Mouse (Mus musculus): ENCODE measurements around the gene Lgals1.
"Not testable (repeated sequence)": the region's sequence is repeated elsewhere in the genome, so short reads cannot be mapped to it uniquely, and the experiment has no call there.

Gene Lgals1

DNA sequence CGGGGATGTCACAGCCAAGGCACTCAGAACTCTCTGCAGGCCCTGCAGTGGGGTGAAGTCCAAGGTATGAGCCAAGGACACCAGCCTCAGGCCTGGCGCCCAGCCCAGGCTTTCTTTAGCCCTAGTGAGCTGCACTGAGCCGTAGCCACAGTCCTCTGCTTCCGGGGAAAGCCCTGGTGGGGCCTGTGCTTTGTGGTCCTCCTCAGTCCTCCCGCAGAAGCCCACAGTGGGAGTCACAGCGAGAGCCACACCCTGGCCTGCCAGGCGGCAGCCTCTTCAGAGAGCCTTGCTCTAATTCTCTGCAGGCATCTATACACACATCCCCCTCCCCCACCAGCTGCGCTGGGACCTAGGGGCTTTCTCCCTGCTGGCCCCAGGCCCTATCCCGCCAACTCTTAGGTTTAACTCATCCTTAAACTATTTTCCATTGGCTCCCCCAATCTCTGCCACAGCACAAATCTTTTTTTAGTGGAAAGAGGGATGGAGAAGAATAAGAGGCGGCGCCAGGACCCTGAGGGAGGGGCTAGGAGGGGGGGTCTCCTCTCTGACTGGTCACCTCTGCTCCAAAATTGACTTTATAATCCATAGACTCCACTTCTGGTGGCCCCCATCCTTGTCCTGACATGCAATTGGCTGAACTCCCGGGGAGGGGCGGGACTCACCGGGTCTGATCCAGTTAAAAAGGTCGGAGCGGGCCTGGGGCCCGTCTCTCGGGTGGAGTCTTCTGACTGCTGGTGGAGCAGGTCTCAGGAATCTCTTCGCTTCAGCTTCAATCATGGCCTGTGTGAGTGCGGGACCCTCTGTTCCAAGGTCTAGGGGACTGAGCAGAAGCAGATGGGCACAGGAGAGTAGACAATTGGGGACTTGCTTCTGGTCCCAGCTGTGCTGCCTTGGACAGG, at the start of gene Lgals1:
TSS of gene Lgals1 (plus strand) at position 705 of the 899 bp plus-strand sequence.
- peak; percentile 80 for DNase-seq (ENCODE audit: low spot score)

- peak; percentile 94 for DNase-seq (ENCODE audit: low spot score)
Observed at GRCm38 (mm10) chr15:78876991-78877809, 49.3 kb upstream of the Lgals1 start, which contains the start of gene Gga1. Gga1 (plus strand) TSS chr15:78877190.

- DNase-seq (ENCODE audit: low spot score): no peak
Observed at GRCm38 (mm10) chr15:78877810-78878390, 48.6 kb upstream of the Lgals1 start.

DNA sequence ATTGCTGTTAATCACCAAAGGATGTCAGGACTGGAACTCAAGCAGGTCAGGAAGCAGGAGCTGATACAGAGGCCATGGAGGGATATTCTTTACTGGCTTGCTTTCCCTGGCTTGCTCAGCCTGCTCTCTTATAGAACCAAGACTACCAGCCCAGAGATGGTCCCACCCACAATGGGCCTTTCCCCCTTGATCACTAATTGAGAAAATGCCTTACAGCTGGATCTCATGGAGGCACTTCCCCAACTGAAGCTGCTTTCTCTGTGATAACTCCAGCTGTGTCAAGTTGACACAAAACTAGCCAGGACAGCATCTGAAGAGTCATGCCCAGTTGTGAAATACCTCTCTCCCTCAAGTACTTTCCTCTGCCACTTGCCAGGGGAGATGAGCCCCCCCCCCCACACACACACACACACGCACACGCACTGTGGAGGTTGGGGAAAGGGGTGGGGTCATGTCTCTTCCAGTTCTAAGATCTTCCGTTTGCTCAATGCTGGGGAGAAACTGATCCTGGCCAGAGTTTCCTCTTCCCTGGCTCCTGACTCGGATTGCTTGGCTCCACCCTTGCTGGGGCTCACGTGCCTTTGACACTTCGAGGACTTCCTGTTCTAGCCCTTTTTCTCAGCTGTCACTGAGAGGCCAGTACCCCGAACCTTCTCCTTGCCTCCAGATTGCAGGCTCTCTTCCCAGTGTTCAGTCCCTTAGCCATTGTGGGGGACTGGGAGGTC, 47.6 kb upstream of the Lgals1 start:
- not testable (repeated sequence) for DNase-seq (ENCODE audit: low spot score)

GRCm38 (mm10) chr15:78880432-78880831, 46.1 kb upstream of the Lgals1 start:
- no peak for DNase-seq (ENCODE audit: low spot score)

- DNase-seq (ENCODE audit: low spot score): no peak
Observed at GRCm38 (mm10) chr15:78881828-78882227, 44.7 kb upstream of the Lgals1 start.

- peak; percentile 70 for DNase-seq (ENCODE audit: low spot score)
Observed at GRCm38 (mm10) chr15:78889401-78889853, 37.1 kb upstream of the Lgals1 start.

DNA sequence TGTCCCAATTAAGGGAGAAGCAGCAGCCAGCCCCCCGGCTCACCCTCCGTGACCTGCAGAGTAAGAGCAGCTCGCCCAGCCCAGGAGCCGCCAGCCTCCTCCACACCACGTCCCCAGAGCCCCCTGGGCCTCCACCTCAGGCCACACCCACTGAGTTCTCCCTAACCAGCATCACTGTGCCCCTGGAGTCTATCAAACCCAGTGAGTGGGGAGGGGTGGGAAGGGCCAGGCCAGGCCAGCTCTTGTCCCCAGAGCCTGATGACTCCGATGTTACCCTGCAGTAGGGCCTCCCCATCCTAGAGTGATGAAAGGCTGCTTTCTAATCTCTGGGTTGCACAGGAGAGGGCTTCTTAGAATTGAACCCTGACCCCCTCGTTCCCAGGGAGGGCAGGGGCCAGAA, 34.1 kb upstream of the Lgals1 start:
- no peak for DNase-seq (ENCODE audit: low spot score)

DNA sequence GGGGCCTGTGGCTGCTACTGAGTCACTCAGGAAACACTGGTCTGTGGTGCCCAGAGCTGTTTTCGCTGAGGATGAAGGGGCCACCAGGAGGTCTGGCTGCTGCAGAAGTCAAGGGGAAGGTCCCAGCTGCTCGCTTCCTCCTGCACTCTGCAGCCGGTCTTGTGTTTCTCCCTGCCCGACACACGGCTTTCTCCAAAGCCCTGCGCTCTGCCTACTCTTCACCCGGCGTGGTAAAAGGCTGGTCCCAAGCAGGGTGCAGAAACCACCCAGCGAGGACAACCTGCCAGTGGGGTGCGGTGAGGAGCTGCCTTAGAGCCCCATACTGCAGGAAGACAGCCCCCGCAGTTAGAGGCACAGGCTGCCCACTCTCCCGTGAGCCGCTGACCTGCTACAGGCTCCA, 31.8 kb upstream of the Lgals1 start:
- no peak for DNase-seq (ENCODE audit: low spot score)

GRCm38 (mm10) chr15:78895741-78896140, 30.8 kb upstream of the Lgals1 start:
- DNase-seq (ENCODE audit: low spot score): no peak

- peak; percentile 69 for DNase-seq (ENCODE audit: low spot score)
Observed at GRCm38 (mm10) chr15:78896149-78896548, 30.4 kb upstream of the Lgals1 start.

DNA sequence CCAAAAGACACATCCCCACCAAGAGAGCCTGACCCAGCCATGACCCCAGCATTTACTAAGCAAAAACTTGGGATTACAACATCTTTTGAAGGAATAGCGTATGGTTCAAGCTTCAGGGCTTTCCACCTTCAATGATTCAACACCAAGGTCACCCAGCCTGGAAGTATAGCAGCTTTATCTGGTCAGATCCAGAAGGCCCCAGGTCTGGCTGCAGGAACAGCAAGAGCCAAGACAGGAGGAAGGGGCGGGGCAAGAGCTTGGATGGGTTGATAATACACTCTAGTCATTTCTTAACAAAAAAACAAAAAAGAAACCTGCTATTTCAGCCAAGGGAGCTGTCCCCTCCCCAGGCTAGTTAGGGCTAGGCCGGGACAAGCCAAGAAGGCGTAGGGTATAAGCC, 29.0 kb upstream of the Lgals1 start:
- peak; percentile 67 for DNase-seq (ENCODE audit: low spot score)

DNA sequence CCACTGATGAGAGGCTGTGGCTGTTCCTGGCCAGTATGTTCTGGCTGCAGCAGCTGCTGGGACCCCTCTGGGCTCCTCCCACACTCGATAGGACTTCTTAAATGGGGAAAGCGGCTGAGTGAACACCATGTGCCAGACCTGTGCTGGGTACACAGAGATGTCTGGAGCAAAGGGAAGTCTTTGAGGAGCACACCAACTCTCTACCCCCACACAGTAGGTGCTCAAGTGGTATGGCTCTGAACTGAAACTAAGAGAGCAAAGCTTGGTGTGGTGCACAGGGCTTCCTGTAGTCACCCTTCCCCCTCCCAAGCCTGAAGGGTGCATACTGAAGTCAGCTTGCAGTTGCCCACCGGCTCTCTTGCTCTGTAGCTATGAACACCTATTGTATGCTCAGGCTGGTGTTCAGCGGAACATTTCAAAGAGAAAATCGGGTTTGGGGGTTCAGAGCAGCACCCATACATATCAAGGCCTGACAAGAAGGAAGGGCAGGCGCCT, 28.0 kb upstream of the Lgals1 start:
- no peak for DNase-seq (ENCODE audit: low spot score)

DNA sequence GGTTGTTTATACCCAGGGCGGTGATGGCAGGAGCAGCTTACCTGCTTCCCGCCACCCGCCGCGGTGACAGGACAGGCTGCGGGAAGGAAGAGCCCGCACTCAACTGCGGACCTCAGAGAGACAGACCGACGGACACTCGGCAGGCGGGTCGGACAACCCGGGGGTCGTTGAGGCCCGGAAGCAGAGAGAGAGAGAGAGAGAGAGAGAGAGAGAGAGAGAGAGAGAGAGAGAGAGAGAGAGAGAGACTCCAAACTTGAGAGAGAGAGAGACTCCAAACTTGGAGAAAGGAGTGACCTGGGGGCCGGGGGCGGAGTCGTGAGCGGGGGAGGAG, 27.2 kb upstream of the Lgals1 start, which contains the start of gene Gm49510:
TSS of gene Gm49510 (plus strand) at position 259 of the 331 bp plus-strand sequence.
- peak; percentile 85 for DNase-seq (ENCODE audit: low spot score)

- no peak for DNase-seq (ENCODE audit: low spot score)
Observed at GRCm38 (mm10) chr15:78899740-78900584, 26.6 kb upstream of the Lgals1 start, which contains the start of gene Sh3bp1. Sh3bp1 (plus strand) TSS chr15:78899768.

- DNase-seq (ENCODE audit: low spot score): no peak
Observed at GRCm38 (mm10) chr15:78900585-78901421, 25.7 kb upstream of the Lgals1 start.

DNA sequence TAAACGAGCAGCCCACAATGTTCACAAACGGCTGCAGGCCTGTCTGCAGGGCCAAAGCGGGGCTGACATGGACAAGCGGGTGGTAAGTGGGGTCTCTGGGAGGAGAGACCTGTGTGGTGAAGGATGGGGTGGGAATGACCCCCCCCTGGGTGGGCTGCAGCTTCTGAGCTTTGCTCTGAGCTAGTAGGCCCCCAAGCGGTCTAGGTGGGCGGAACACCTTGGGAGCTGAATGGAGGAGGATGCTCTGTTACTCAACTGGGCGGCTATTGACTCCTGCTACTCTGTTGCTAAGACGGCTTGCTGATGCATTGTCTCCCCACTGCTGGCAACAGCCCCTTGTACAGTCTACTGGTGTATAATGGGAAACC, 25.1 kb upstream of the Lgals1 start:
- DNase-seq (ENCODE audit: low spot score): no peak

DNA sequence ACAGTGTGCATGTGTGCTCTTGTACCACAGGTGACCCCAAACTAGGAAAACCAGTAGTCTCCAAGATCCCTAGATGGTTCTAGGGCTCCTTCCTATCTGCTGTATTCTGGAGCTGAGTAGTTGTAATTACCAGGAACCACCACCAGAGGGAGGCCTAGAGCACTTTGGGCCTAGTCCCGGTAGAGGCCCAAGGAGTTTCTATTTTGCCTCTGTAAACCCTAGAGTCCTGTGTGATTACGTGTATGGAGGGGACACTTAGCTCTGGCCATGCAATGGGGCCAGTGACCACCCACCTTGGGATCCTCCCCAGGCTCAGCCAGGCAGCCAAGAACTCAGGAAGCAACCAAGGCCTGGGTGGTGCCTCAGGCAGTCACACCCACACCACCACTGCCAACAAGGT, 23.3 kb upstream of the Lgals1 start:
- DNase-seq (ENCODE audit: low spot score): no peak

DNA sequence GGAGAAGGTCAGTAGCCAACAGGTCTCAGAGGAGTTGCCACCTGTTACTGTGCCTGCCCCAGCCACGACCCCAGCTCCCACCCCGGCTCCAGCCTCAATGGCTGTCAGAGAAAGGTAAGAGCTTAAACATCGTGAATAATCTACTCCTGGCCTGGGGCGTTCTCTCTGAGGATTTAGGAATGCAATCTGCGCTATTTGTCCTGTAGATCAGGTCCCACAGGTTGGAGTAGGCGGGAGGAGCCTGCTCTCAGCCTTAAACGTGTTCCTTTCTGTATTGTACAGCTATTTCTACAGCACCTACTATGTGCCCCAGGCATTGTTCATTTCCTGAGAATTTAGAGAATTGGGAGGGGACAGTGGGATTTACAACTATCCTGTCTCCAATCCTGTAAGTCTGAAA, 18.1 kb upstream of the Lgals1 start:
- no peak for DNase-seq (ENCODE audit: low spot score)

DNA sequence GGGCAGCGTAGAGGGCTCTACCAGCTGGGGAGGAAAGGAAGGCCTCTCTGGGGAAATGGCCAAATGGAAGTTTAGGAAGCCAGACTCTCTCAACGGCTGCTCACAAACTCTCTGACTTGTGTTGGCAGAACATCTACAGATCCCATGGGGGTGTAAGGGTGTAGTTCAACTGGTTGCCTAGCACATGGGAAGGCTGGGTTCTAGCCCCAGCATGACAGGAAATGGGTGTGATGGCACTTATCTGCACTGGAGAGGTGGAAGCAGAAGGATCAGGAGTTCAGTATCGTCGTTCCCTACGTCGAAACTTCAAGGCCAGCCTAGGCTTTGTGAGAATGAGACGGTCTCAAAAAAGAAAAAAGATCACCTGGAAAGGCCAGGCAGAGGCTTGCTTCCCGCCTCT, 17.5 kb upstream of the Lgals1 start:
- DNase-seq (ENCODE audit: low spot score): no peak
